Mouse (Mus musculus) liver, postnatal 0 days (tissue): ENCODE data around the gene Cfap206. TPM values are rescaled to one million over a fixed set of nuclear protein-coding genes. Genes with fewer than 3 reads are reported as not detected.
"Not testable (repeated sequence)": the region's sequence is repeated elsewhere in the genome, so short reads cannot be mapped to it uniquely, and the experiment has no call there.

Experiments
- ATAC-seq: fragments of 200-750 bp; cut with Nextera tagmentation; 2 replicates; pipeline ENCODE4 v1.8.0; 2017; ENCODE audit warnings: mild to moderate bottlenecking, moderate library complexity
- DNase-seq: peaks from one replicate; pipeline ENCODE4 v3.0.0-alpha.2; 2016
- H3K27ac ChIP-seq: fragments of 300-500 bp; sonication (generic); 2 replicates; pipeline ENCODE4 v1.5.1; 2014; ENCODE audit warnings: antibody characterized with exemption, moderate library complexity, mild to moderate bottlenecking, low read depth
- H3K27me3 ChIP-seq: fragments of 300-500 bp; sonication (generic); 2 replicates; pipeline ENCODE4 v1.6.1; 2014; ENCODE audit warnings: low read length, control low read depth, mixed read lengths; ENCODE audit not compliant: insufficient read depth
- H3K36me3 ChIP-seq: fragments of 300-500 bp; sonication (generic); replicated peaks from 2 replicates; pipeline ENCODE4 v1.6.1; 2014; ENCODE audit warnings: mild to moderate bottlenecking, control low read depth, low read length, moderate library complexity, mixed read lengths; ENCODE audit not compliant: insufficient read depth
- H3K4me1 ChIP-seq: fragments of 300-500 bp; sonication (generic); 2 replicates; pipeline ENCODE4 v1.6.1; 2014; ENCODE audit warnings: antibody characterized with exemption, mild to moderate bottlenecking, control low read depth; ENCODE audit not compliant: insufficient read depth
- H3K4me2 ChIP-seq: fragments of 300-500 bp; sonication (generic); 2 replicates; pipeline ENCODE4 v1.6.1; 2014; ENCODE audit warnings: low read depth, mild to moderate bottlenecking, low read length, moderate library complexity, mixed read lengths
- H3K4me3 ChIP-seq: fragments of 300-500 bp; sonication (generic); 2 replicates; pipeline ENCODE4 v1.5.1; 2014; ENCODE audit warnings: low read depth, low read length
- H3K9ac ChIP-seq: fragments of 300-500 bp; sonication (generic); replicated peaks from 2 replicates; pipeline ENCODE4 v1.6.1; 2014; ENCODE audit warnings: mild to moderate bottlenecking, moderate library complexity
- H3K9me3 ChIP-seq: fragments of 300-500 bp; sonication (generic); 2 replicates; pipeline ENCODE4 v1.6.1; 2016; ENCODE audit warnings: mild to moderate bottlenecking, control low read depth, low read length, mixed read lengths
- CTCF ChIP-seq: sonication (generic); IDR thresholded peaks from 2 replicates; pipeline ENCODE4 v1.5.1; 2016; ENCODE audit warnings: antibody characterized with exemption, low read depth
- EP300 ChIP-seq: IDR thresholded peaks from 2 replicates; pipeline ENCODE4 v1.6.1; 2016; ENCODE audit warnings: antibody characterized with exemption, low read depth, mild to moderate bottlenecking
- WGBS: fragments of 180-500 bp; shearing (Covaris S2); extraction: QIAGEN DNeasy Blood & Tissue Kit; methylation state at CpG from one replicate; pipeline ENCODE4 v1.1.7; 2014; ENCODE audit not compliant: insufficient replicate concordance; 5-methylcytosine and 5-hydroxymethylcytosine counted together
- polyA plus RNA-seq: library from polyadenylated mRNA; unstranded; fragments of >200 nt; fragmentation: Nextera tagmentation; extraction: Ambion mirVana; gene quantifications from 2 replicates; pipeline ENCODE4 v1.2.1, GENCODE M21; 2015

The Cfap206 gene
- polyA plus RNA-seq, 1 experiment from 2014 or later, result not detected

DNA sequence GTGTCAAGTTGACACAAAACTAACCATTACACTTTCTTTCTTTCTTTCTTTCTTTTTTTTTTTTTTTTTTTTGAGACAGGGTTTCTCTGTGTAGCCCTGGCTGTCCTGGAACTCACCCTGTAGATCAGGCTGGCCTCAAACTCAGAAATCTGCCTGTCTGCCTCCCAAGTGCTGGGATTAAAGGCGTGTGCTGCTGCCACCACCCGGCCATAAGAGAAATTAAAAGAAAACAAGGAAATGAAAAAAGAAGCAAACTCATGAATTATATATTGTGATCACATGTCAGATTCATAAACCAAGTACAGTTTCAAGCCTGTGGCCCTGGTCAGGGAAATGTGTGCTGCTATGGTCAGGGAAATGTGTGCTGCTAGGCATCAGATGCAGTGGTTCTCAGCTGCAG, 3.4 kb upstream of the Cfap206 start:
- peak; percentile 44; the same call in 1 of the 2 replicates for TF ChIP-seq CTCF
- not testable (repeated sequence) for ATAC-seq, H3K27me3 ChIP-seq, H3K4me2 ChIP-seq, DNase-seq, H3K4me1 ChIP-seq, H3K9me3 ChIP-seq, H3K4me3 ChIP-seq, H3K27ac ChIP-seq, H3K9ac ChIP-seq, H3K36me3 ChIP-seq
- WGBS, result 17% methylated on average over 2 of the region's 2 CpGs

DNA sequence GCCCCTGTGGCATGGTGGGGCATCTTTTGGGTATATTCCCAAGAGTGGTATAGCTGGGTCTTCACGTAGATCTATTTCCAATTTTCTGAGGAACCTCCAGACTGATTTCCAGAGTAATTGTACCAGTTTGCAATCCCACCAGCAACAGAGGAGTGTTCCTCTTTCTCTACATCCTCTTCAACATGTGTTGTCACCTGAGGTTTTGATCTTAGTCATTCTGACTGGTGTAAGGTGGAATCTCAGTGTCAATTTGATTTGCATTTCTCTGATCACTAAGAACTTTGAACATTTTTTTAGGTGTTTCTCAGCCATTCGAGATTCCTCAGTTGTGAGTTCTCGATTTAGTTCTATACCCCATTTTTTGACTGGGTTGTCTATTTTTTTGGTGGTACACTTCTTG, 4.3 kb downstream of the Cfap206 start:
- H3K4me3 ChIP-seq, H3K4me1 ChIP-seq, H3K4me2 ChIP-seq, DNase-seq, ATAC-seq, H3K27ac ChIP-seq, H3K9me3 ChIP-seq, H3K36me3 ChIP-seq, H3K27me3 ChIP-seq, H3K9ac ChIP-seq: not testable (repeated sequence)
- 73% methylated on average over 3 of the region's 3 CpGs for WGBS

DNA sequence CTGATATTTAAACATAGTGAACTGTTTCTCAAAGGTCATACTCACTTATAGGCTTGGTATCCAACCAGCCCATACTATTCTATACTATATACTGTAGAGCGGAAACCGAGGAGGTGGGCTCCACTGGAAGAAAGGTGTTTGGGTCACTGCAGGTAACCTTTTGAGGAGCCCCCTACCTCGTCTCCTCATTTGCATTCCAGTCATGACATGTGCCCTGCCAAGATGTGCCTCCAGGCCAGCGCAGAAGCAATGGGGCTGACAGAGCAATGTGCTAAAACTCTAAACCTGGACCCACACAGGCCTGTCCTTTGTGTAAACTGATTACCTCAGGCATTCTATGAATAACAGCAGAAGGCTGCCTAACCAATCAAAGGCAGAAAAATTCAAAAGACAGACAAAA, 5.7 kb downstream of the Cfap206 start:
- Histone ChIP-seq H3K9me3 (no peaks in the 10 kb centered on the region), H3K27ac (no peak overlapping the region), H3K36me3 (no peaks in the 10 kb centered on the region), H3K4me2 (no peak overlapping the region), H3K27me3 (peaks cover 1% of the 10 kb centered on the region; the same call in 1 of the 2 replicates), H3K4me3 (no peak overlapping the region), H3K9ac (no peak overlapping the region), H3K4me1 (no peaks in the 10 kb centered on the region)
- DNase-seq (no peak), ATAC-seq (no peak)
- 68% methylated on average over 4 of the region's 4 CpGs for WGBS
- TF ChIP-seq CTCF (no peak), EP300 (no peak)

GRCm38 (mm10) chr4:34723186-34723585, 6.8 kb downstream of the Cfap206 start:
- no peak overlapping the region for H3K4me2 ChIP-seq
- 72% methylated on average over 4 of the region's 4 CpGs for WGBS
- TF ChIP-seq EP300 (no peak), CTCF (no peak)
- H3K9ac ChIP-seq, result no peak overlapping the region
- H3K9me3 ChIP-seq, result no peaks in the 10 kb centered on the region
- no peaks in the 10 kb centered on the region for H3K36me3 ChIP-seq
- no peak for ATAC-seq
- H3K27me3 ChIP-seq, result no peaks in the 10 kb centered on the region
- H3K4me3 ChIP-seq, result no peak overlapping the region
- no peak for DNase-seq
- H3K27ac ChIP-seq, result no peak overlapping the region
- no peaks in the 10 kb centered on the region for H3K4me1 ChIP-seq

DNA sequence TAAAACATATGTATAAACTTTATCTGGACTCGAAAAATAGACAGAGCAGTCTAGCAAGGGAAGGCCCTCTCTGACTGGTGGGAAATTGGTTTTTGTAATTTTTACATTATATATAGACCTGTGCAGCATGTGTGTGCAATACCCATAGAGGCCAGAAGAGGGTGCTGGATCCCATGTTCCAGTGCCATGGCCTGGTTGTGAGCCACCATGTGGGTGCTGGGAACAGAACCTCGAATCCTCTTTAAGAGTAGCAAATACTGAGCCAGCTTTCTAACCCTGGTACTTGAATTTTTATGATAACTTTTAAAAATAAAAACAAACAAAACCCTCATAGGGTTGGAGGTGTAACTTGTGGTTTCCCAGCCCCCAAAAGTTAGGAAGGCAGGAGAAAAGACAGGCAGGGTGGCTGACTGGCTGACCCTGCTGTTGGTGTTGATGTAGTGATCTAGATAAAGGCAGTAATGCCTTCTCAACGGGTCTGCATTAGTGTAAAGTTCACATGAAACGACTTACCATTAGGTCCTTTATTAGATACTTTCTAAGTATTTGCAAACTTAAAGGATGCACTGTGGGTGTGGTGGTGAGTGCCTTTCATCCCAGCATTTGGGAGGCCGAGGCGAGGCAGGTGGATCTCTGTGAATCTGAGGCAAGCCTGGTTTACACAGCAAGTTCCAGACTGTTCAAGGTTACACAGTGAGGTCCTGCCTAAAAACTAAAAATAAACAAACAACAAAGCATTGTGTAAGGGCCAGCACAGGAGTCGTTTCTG, 9.7 kb downstream of the Cfap206 start:
- WGBS, result 77% methylated on average over 7 of the region's 7 CpGs
- H3K9ac ChIP-seq, result no peak overlapping the region
- no peaks in the 10 kb centered on the region for H3K9me3 ChIP-seq
- no peak for DNase-seq
- no peak overlapping the region for H3K4me2 ChIP-seq
- H3K36me3 ChIP-seq, result no peaks in the 10 kb centered on the region
- no peaks in the 10 kb centered on the region for H3K4me1 ChIP-seq
- H3K27ac ChIP-seq, result no peak overlapping the region
- no peak overlapping the region for H3K4me3 ChIP-seq
- no peaks in the 10 kb centered on the region for H3K27me3 ChIP-seq
- ATAC-seq, result no peak
- TF ChIP-seq CTCF (peak; percentile 27), EP300 (no peak)

- no peak overlapping the region for H3K9ac ChIP-seq
- no peaks in the 10 kb centered on the region for H3K9me3 ChIP-seq
- no peak overlapping the region for H3K4me2 ChIP-seq
- H3K4me3 ChIP-seq, result no peak overlapping the region
- no peaks in the 10 kb centered on the region for H3K27me3 ChIP-seq
- no peaks in the 10 kb centered on the region for H3K4me1 ChIP-seq
- WGBS, result 91% methylated on average over 12 of the region's 12 CpGs
- no peak overlapping the region for H3K27ac ChIP-seq
- no peaks in the 10 kb centered on the region for H3K36me3 ChIP-seq
- DNase-seq (no peak), ATAC-seq (no peak)
- TF ChIP-seq EP300 (no peak), CTCF (no peak)
Observed at GRCm38 (mm10) chr4:34719421-34719820, 10.6 kb downstream of the Cfap206 start.

- no peak for DNase-seq
- no peak for TF ChIP-seq EP300
- no peak for TF ChIP-seq CTCF
- 76% methylated on average over 1 of the region's 1 CpGs for WGBS
- Histone ChIP-seq H3K27ac (no peak overlapping the region), H3K27me3 (no peaks in the 10 kb centered on the region), H3K9ac (no peak overlapping the region), H3K9me3 (0 out of 2 replicates have a peak, but pooled peaks cover 2% of the 10 kb centered on the region), H3K4me1 (no peaks in the 10 kb centered on the region), H3K4me3 (no peak overlapping the region), H3K36me3 (no peaks in the 10 kb centered on the region), H3K4me2 (no peak overlapping the region)
- no peak for ATAC-seq
Observed at GRCm38 (mm10) chr4:34715062-34715461, 14.9 kb downstream of the Cfap206 start.
